Mouse (Mus musculus): ENCODE measurements at regions not wholly inside any gene's neighbourhood (a gene's known extent, or its start where the extent isn't known, plus 50 kb on each side); places are given as distances from the start of the nearest gene placed in this dataset.

DNA sequence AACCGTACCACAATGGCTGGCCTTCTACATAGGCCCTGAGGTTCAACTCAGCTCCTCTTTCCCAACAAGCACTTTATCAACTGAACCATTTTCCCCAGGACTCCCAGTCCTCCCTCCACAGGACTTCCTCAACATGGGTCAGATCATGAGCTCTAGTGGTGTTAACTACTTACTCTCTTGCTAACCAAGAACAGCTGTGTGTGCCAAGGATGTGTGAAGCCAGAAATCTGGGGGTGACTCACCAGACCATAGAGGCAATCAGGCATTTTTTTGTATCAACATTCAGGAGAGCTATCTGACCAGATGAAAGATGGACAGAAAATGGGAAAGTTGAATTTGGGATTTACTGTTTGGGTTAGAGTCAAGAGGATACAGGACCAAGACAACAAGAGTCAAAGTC lies 359.0 kb downstream of the En1 start:
- no peaks in the 10 kb centered on the region for H3K9me3 ChIP-seq (ENCODE audit: control insufficient read depth, low read length)
- no peak overlapping the region for H3K4me2 ChIP-seq (ENCODE audit: low read length)
- H3K4me3 ChIP-seq (replicated peaks; ENCODE audit: low read depth, low read length), result no peak overlapping the region
- no peak overlapping the region for H3K27ac ChIP-seq (replicated peaks; ENCODE audit: low read depth, low read length)
- no peaks in the 10 kb centered on the region for H3K4me1 ChIP-seq (ENCODE audit: control insufficient read depth, insufficient read depth, low read length)
- H3K36me3 ChIP-seq (ENCODE audit: control insufficient read depth, insufficient read depth, low read length), result no peaks in the 10 kb centered on the region
- H3K9ac ChIP-seq (replicated peaks; ENCODE audit: low read length), result no peak overlapping the region
- no peaks in the 10 kb centered on the region for H3K27me3 ChIP-seq (ENCODE audit: control insufficient read depth, insufficient read depth, low read length)
- 74% methylated on average over 1 of the region's 1 CpGs for WGBS
- ATAC-seq (ENCODE audit: low FRiP score, low TSS enrichment) (no peak), DNase-seq (no peak)

DNA sequence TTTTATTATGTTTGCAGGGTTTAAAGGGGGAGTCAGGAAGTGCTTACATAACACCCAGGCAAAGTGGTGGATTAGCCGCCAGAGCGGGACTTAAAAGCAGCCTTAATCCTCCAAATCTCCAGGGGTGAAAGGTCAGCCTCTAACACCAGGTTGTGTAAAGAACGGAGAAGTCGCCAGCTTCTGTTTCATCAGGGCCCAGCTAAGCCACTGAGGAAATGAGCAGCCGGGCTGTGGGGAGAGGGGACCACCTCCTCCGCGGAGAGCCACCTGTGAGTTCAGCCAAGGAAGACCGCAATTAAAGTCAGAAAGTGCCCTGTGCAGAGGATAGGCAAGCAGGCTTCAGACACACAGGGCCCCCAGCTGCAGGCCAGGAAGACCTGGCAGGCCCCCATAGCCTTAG lies 359.8 kb downstream of the En1 start:
- no peaks in the 10 kb centered on the region for H3K9me3 ChIP-seq (ENCODE audit: control insufficient read depth, low read length)
- ATAC-seq (ENCODE audit: low FRiP score, low TSS enrichment) (no peak; the same call in 1 of the 2 replicates), DNase-seq (peak; percentile 52)
- H3K9ac ChIP-seq (replicated peaks; ENCODE audit: low read length), result no peak overlapping the region
- H3K4me3 ChIP-seq (replicated peaks; ENCODE audit: low read depth, low read length), result no peak overlapping the region
- no peak overlapping the region for H3K4me2 ChIP-seq (ENCODE audit: low read length)
- H3K27ac ChIP-seq (replicated peaks; ENCODE audit: low read depth, low read length), result no peak overlapping the region
- WGBS, result 5% methylated on average over 8 of the region's 8 CpGs
- no peaks in the 10 kb centered on the region for H3K36me3 ChIP-seq (ENCODE audit: control insufficient read depth, insufficient read depth, low read length)
- no peaks in the 10 kb centered on the region for H3K4me1 ChIP-seq (ENCODE audit: control insufficient read depth, insufficient read depth, low read length)
- H3K27me3 ChIP-seq (ENCODE audit: control insufficient read depth, insufficient read depth, low read length), result no peaks in the 10 kb centered on the region

DNA sequence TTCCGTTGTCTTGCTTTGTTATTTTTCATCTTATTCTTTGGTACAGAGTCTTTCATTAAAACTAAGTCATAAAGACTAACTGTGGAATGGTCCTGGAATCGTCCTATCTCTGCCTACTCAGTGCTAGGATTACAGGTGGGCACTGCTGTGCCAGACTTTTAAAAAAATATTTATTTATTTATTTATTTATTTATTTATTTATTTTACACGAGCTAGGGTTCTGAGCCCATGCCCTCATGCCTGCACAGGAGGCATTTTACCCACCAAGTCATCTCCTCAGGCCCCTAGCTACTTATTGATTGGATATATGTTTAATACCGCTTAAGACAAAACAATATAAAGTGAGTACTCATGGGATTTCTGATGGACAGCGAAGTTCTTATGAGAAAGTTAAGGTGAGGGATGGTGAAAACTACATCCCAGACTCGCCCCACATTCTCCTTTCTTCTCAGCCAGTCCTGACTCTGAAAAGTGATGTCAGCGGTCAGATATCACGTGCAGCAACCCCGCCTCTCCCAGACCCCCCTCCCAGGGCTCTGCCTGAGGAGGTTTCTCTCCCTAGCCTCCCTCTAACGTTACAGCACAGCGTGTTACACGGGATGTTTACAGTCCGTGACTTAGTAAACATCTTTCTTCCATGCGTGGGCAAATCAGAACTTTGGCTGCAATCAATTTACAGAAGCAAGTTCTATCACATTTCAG lies 361.4 kb downstream of the En1 start:
- 24% methylated on average over 14 of the region's 14 CpGs for WGBS
- Histone ChIP-seq H3K36me3 (ENCODE audit: control insufficient read depth, insufficient read depth, low read length) (no peaks in the 10 kb centered on the region), H3K4me2 (ENCODE audit: low read length) (peak overlapping the region; percentile 50), H3K9me3 (ENCODE audit: control insufficient read depth, low read length) (no peaks in the 10 kb centered on the region), H3K4me1 (ENCODE audit: control insufficient read depth, insufficient read depth, low read length) (no peaks in the 10 kb centered on the region), H3K27me3 (ENCODE audit: control insufficient read depth, insufficient read depth, low read length) (no peaks in the 10 kb centered on the region), H3K27ac (replicated peaks; ENCODE audit: low read depth, low read length) (no peak overlapping the region), H3K4me3 (replicated peaks; ENCODE audit: low read depth, low read length) (peak overlapping the region; percentile 13; the same call in 1 of the 2 replicates), H3K9ac (replicated peaks; ENCODE audit: low read length) (no peak overlapping the region; the same call in 1 of the 2 replicates)
- peak; percentile 74; the same call in 1 of the 2 replicates for ATAC-seq (ENCODE audit: low FRiP score, low TSS enrichment)
- peak; percentile 55 for DNase-seq

DNA sequence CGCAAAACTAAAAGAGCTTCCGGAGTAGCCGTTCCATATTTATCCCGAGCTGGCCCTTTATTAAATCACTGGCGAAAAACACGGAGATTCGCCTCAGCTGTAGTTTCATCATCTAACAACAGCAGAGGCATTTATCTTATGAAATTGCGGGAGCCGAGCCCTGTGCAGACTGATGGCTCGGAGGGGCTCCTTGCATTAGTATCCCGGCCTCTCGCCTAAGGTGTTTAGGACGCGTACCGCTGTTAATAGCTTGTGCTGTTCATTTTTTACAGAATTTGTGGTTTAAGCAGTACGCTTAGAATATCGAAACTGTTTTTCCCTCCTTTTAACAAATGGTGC lies 361.9 kb downstream of the En1 start:
- H3K36me3 ChIP-seq (ENCODE audit: control insufficient read depth, insufficient read depth, low read length), result no peaks in the 10 kb centered on the region
- H3K4me2 ChIP-seq (ENCODE audit: low read length), result peak overlapping the region; percentile 50
- WGBS, result 45% methylated on average over 17 of the region's 17 CpGs
- ATAC-seq (ENCODE audit: low FRiP score, low TSS enrichment) (no peak; the same call in 1 of the 2 replicates), DNase-seq (peak; percentile 41)
- H3K9me3 ChIP-seq (ENCODE audit: control insufficient read depth, low read length), result no peaks in the 10 kb centered on the region
- no peaks in the 10 kb centered on the region for H3K27me3 ChIP-seq (ENCODE audit: control insufficient read depth, insufficient read depth, low read length)
- H3K4me1 ChIP-seq (ENCODE audit: control insufficient read depth, insufficient read depth, low read length), result no peaks in the 10 kb centered on the region
- H3K4me3 ChIP-seq (replicated peaks; ENCODE audit: low read depth, low read length), result peak overlapping the region; percentile 13; the same call in 1 of the 2 replicates
- no peak overlapping the region for H3K27ac ChIP-seq (replicated peaks; ENCODE audit: low read depth, low read length)
- H3K9ac ChIP-seq (replicated peaks; ENCODE audit: low read length), result no peak overlapping the region; the same call in 1 of the 2 replicates

DNA sequence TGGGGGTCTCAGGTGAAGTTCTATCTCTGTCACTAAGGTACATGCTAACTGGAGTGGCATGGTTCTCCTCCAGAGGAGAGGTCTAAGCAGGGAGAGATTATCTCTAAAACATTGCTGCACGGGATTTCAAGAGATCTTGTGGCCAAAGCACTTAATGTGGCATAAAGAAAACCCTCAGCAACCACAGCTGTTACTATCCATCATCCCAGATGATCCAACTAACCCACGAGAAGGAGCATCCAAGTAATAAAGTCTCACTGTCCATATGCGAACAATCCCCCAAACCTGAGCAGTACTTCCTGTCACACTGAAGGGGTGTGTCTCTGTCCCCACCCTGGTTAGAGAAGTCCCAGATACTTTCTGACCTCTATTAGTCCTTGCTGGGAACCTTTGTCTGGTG lies 363.9 kb downstream of the En1 start:
- ATAC-seq (ENCODE audit: low FRiP score, low TSS enrichment), result no peak
- H3K9me3 ChIP-seq (ENCODE audit: control insufficient read depth, low read length), result no peaks in the 10 kb centered on the region
- H3K27me3 ChIP-seq (ENCODE audit: control insufficient read depth, insufficient read depth, low read length), result no peaks in the 10 kb centered on the region
- no peak overlapping the region for H3K9ac ChIP-seq (replicated peaks; ENCODE audit: low read length)
- no peaks in the 10 kb centered on the region for H3K36me3 ChIP-seq (ENCODE audit: control insufficient read depth, insufficient read depth, low read length)
- no peak overlapping the region for H3K4me2 ChIP-seq (ENCODE audit: low read length)
- DNase-seq, result no peak
- H3K4me1 ChIP-seq (ENCODE audit: control insufficient read depth, insufficient read depth, low read length), result no peaks in the 10 kb centered on the region
- H3K4me3 ChIP-seq (replicated peaks; ENCODE audit: low read depth, low read length), result no peak overlapping the region
- WGBS, result 64% methylated on average over 3 of the region's 3 CpGs
- no peak overlapping the region for H3K27ac ChIP-seq (replicated peaks; ENCODE audit: low read depth, low read length)

DNA sequence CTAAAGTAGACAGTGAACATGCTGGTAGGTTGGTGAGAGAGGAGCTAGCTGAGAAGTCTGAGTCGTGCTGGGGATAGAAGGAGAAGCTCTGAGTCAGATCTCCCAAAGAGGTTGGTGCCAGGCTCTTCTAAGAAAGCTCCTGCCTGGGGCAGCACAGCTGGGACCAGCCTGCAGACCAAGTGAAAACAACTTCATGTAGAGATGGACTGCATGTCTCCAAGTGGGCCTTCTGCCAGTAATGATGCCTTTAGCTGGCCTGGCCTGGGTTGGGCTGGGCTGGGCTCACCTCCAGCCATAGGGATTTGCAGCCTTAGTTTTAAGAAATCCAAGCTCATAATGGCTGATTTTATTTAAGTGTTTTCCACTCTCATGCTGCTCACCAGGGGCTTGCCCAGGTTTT lies 357.7 kb downstream of the Insig2 start:
- H3K27me3 ChIP-seq (ENCODE audit: control insufficient read depth, insufficient read depth, low read length), result no peaks in the 10 kb centered on the region
- whole genome bisulfite sequencing, result 89% methylated on average over 1 of the region's 1 CpGs
- no peak overlapping the region for H3K4me3 ChIP-seq (replicated peaks; ENCODE audit: low read depth, low read length)
- no peak overlapping the region for H3K4me2 ChIP-seq (ENCODE audit: low read length)
- DNase-seq, result no peak
- no peaks in the 10 kb centered on the region for H3K9me3 ChIP-seq (ENCODE audit: control insufficient read depth, low read length)
- no peak overlapping the region for H3K9ac ChIP-seq (replicated peaks; ENCODE audit: low read length)
- no peaks in the 10 kb centered on the region for H3K4me1 ChIP-seq (ENCODE audit: control insufficient read depth, insufficient read depth, low read length)
- no peak overlapping the region for H3K27ac ChIP-seq (replicated peaks; ENCODE audit: low read depth, low read length)
- ATAC-seq (ENCODE audit: low FRiP score, low TSS enrichment), result no peak
- H3K36me3 ChIP-seq (ENCODE audit: control insufficient read depth, insufficient read depth, low read length), result no peaks in the 10 kb centered on the region

DNA sequence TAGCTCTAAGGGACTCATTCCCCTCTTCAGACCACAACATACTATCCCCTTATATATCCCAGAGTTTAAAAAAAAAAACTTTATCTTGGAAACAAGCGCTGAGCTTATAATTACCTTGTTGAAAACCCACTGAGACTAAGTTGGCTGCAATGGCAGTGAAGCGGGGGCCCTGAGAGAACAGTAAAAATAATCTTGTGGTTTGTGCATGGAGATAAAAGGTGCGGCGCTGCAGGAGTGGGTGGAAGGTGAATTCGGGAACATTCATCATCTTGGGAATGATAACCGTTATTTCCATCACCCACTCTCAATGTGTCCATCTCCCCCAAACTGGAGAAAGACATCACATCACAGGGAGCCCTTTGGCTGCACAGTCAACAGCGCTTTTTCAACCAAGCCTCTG lies 327.9 kb downstream of the Insig2 start:
- Histone ChIP-seq H3K36me3 (ENCODE audit: control insufficient read depth, insufficient read depth, low read length) (no peaks in the 10 kb centered on the region), H3K4me2 (ENCODE audit: low read length) (no peak overlapping the region), H3K27ac (replicated peaks; ENCODE audit: low read depth, low read length) (no peak overlapping the region), H3K9ac (replicated peaks; ENCODE audit: low read length) (no peak overlapping the region), H3K4me1 (ENCODE audit: control insufficient read depth, insufficient read depth, low read length) (no peaks in the 10 kb centered on the region), H3K4me3 (replicated peaks; ENCODE audit: low read depth, low read length) (no peak overlapping the region), H3K9me3 (ENCODE audit: control insufficient read depth, low read length) (0 out of 2 replicates have a peak, but pooled peaks cover 4% of the 10 kb centered on the region), H3K27me3 (ENCODE audit: control insufficient read depth, insufficient read depth, low read length) (no peaks in the 10 kb centered on the region)
- no peak for ATAC-seq (ENCODE audit: low FRiP score, low TSS enrichment)
- DNase-seq, result no peak
- 94% methylated on average over 7 of the region's 7 CpGs for WGBS

DNA sequence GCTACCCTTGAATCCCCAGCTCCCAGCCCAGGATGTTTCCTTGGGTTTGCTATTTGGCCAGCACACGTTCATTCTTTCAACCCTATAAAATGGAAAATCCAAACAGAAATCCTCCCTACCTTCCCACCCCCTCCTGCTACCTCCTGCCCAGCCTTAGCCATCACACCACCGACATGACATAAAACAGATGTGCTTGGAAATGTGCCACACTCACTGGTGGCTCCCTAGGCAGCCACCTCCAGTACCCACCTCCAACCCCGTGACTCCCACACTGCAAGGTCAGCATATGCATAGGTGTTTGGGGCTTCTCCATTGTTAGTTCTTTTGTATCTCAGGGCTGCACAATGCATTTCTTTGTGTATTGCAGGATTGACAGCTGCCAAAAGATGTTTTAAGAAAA lies 327.2 kb downstream of the Insig2 start:
- WGBS, result 60% methylated on average over 3 of the region's 3 CpGs
- H3K4me2 ChIP-seq (ENCODE audit: low read length), result no peak overlapping the region

DNA sequence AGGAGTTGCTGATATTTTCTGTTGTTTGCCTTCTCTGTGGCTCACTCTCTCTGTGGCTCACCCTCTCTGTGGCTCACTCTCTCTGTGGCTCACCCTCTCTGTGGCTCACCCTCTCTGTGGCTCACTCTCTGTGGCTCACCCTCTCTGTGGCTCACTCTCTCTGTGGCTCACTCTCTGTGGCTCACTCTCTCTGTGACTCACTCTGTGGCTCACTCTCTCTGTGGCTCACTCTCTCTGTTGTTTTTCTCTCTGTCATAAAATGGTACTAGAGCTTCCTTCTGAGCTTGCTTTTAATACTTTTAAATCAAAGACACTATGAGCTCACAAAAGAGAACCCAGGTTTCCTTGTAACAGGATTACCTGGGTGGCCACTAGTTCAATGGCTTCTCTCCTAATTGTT lies 320.3 kb downstream of the Insig2 start:
- Histone ChIP-seq H3K27me3 (ENCODE audit: control insufficient read depth, insufficient read depth, low read length) (no peaks in the 10 kb centered on the region), H3K27ac (replicated peaks; ENCODE audit: low read depth, low read length) (no peak overlapping the region), H3K9ac (replicated peaks; ENCODE audit: low read length) (no peak overlapping the region), H3K4me1 (ENCODE audit: control insufficient read depth, insufficient read depth, low read length) (no peaks in the 10 kb centered on the region), H3K9me3 (ENCODE audit: control insufficient read depth, low read length) (0 out of 2 replicates have a peak, but pooled peaks cover 4% of the 10 kb centered on the region), H3K4me3 (replicated peaks; ENCODE audit: low read depth, low read length) (no peak overlapping the region), H3K4me2 (ENCODE audit: low read length) (no peak overlapping the region), H3K36me3 (ENCODE audit: control insufficient read depth, insufficient read depth, low read length) (no peaks in the 10 kb centered on the region)
- ATAC-seq (ENCODE audit: low FRiP score, low TSS enrichment), result no peak
- DNase-seq, result no peak

More for the DNA sequence above, 327.2 kb downstream of the Insig2 start:
- Histone ChIP-seq H3K36me3 (ENCODE audit: control insufficient read depth, insufficient read depth, low read length) (no peaks in the 10 kb centered on the region), H3K9me3 (ENCODE audit: control insufficient read depth, low read length) (0 out of 2 replicates have a peak, but pooled peaks cover 4% of the 10 kb centered on the region), H3K4me3 (replicated peaks; ENCODE audit: low read depth, low read length) (no peak overlapping the region), H3K9ac (replicated peaks; ENCODE audit: low read length) (no peak overlapping the region), H3K4me1 (ENCODE audit: control insufficient read depth, insufficient read depth, low read length) (no peaks in the 10 kb centered on the region), H3K27me3 (ENCODE audit: control insufficient read depth, insufficient read depth, low read length) (no peaks in the 10 kb centered on the region), H3K27ac (replicated peaks; ENCODE audit: low read depth, low read length) (no peak overlapping the region)
- no peak for DNase-seq
- no peak for ATAC-seq (ENCODE audit: low FRiP score, low TSS enrichment)

Measured in midbrain, embryonic 14.5 days (tissue).